Mouse (Mus musculus) forebrain, embryonic 14.5 days (tissue): ENCODE measurements at regions not wholly inside any gene's neighbourhood (a gene's known extent, or its start where the extent isn't known, plus 50 kb on each side); places are given as distances from the start of the nearest gene placed in this dataset.

ENCODE experiments used
- ATAC-seq: fragments of 200-750 bp; cut with Nextera tagmentation; 2 replicates; pipeline ENCODE4 v1.8.0; 2017; ENCODE audit warnings: mild to moderate bottlenecking, moderate library complexity
- DNase-seq: peaks from one replicate; pipeline ENCODE4 v3.0.0-alpha.2; 2015; ENCODE audit warnings: low spot score
- H3K27ac ChIP-seq: fragments of 300-500 bp; sonication (generic); 2 replicates; pipeline ENCODE4 v1.5.1; 2014; ENCODE audit warnings: low read depth, mild to moderate bottlenecking, control low read depth, low read length, moderate library complexity
- H3K27me3 ChIP-seq: fragments of 300-500 bp; sonication (generic); replicated peaks from 2 replicates; pipeline ENCODE4 v1.6.1; 2014; ENCODE audit warnings: low read length, control low read depth, mixed read lengths; ENCODE audit not compliant: control insufficient read depth, insufficient read depth
- H3K36me3 ChIP-seq: fragments of 300-500 bp; sonication (generic); 2 replicates; pipeline ENCODE4 v1.6.1; 2014; ENCODE audit warnings: low read length, control low read depth; ENCODE audit not compliant: control insufficient read depth, insufficient read depth
- H3K4me1 ChIP-seq: fragments of 300-500 bp; sonication (generic); 2 replicates; pipeline ENCODE4 v1.6.1; 2014; ENCODE audit warnings: antibody characterized with exemption, low read length, control low read depth; ENCODE audit not compliant: control insufficient read depth, insufficient read depth
- H3K4me2 ChIP-seq: fragments of 300-500 bp; sonication (generic); 2 replicates; pipeline ENCODE4 v1.6.1; 2014; ENCODE audit warnings: mild to moderate bottlenecking, control low read depth, low read length
- H3K4me3 ChIP-seq: fragments of 300-500 bp; sonication (generic); 2 replicates; pipeline ENCODE4 v1.5.1; 2014; ENCODE audit warnings: low read depth, low read length, control low read depth
- H3K9ac ChIP-seq: fragments of 300-500 bp; sonication (generic); 2 replicates; pipeline ENCODE4 v1.6.1; 2014; ENCODE audit warnings: mild to moderate bottlenecking, low read length, control low read depth, moderate library complexity
- H3K9me3 ChIP-seq: fragments of 300-500 bp; sonication (generic); replicated peaks from 2 replicates; pipeline ENCODE4 v1.6.1; 2016; ENCODE audit warnings: low read length, control low read depth, mixed read lengths; ENCODE audit not compliant: control insufficient read depth
- WGBS: fragments of 180-500 bp; shearing (Covaris S2); extraction: QIAGEN DNeasy Blood & Tissue Kit; methylation state at CpG from one replicate; pipeline ENCODE4 v1.1.7; 2014; 5-methylcytosine and 5-hydroxymethylcytosine counted together

GRCm38 (mm10) chr13:99577686-99578085 lies 61.3 kb upstream of the Map1b start:
- WGBS, result 47% methylated on average over 4 of the region's 4 CpGs
- H3K4me1 ChIP-seq, result no peaks in the 10 kb centered on the region
- no peaks in the 10 kb centered on the region for H3K9me3 ChIP-seq
- DNase-seq (peak; percentile 68), ATAC-seq (0 out of 2 replicates have a peak, but pooled peaks have one; percentile 15)
- no peaks in the 10 kb centered on the region for H3K36me3 ChIP-seq
- H3K27ac ChIP-seq, result no peak overlapping the region
- H3K4me3 ChIP-seq, result no peak overlapping the region
- H3K4me2 ChIP-seq, result no peak overlapping the region
- no peak overlapping the region for H3K9ac ChIP-seq
- H3K27me3 ChIP-seq, result no peaks in the 10 kb centered on the region

- WGBS, result 91% methylated on average over 7 of the region's 7 CpGs
- H3K4me3 ChIP-seq, result no peak overlapping the region
- DNase-seq (no peak), ATAC-seq (no peak)
- H3K4me2 ChIP-seq, result no peak overlapping the region
- no peaks in the 10 kb centered on the region for H3K4me1 ChIP-seq
- H3K27ac ChIP-seq, result no peak overlapping the region
- H3K9me3 ChIP-seq, result no peaks in the 10 kb centered on the region
- H3K9ac ChIP-seq, result no peak overlapping the region
- no peaks in the 10 kb centered on the region for H3K27me3 ChIP-seq
- H3K36me3 ChIP-seq, result no peaks in the 10 kb centered on the region
Measured at GRCm38 (mm10) chr13:99573021-99573420, 56.7 kb upstream of the Map1b start.

GRCm38 (mm10) chr13:99572381-99572780 lies 56.0 kb upstream of the Map1b start:
- no peaks in the 10 kb centered on the region for H3K27me3 ChIP-seq
- DNase-seq (no peak), ATAC-seq (no peak)
- no peak overlapping the region for H3K4me2 ChIP-seq
- no peak overlapping the region for H3K27ac ChIP-seq
- H3K4me1 ChIP-seq, result no peaks in the 10 kb centered on the region
- WGBS, result 91% methylated on average over 5 of the region's 5 CpGs
- H3K36me3 ChIP-seq, result no peaks in the 10 kb centered on the region
- no peaks in the 10 kb centered on the region for H3K9me3 ChIP-seq
- no peak overlapping the region for H3K4me3 ChIP-seq
- no peak overlapping the region for H3K9ac ChIP-seq
